Mouse (Mus musculus) olfactory bulb, adult 2 months (tissue): Measurements from ENCODE around the gene Tyw1. TPM values are rescaled to one million over a fixed set of nuclear protein-coding genes. Genes with fewer than 3 reads are reported as not detected.

Experiments
- H3K27ac ChIP-seq: fragments of 200-500 bp; 2 replicates; pipeline ENCODE4 v1.5.1; 2012; ENCODE audit warnings: low read depth, low read length; ENCODE audit not compliant: insufficient read depth
- H3K4me1 ChIP-seq: fragments of 200-500 bp; 2 replicates; pipeline ENCODE4 v1.6.1; 2012; ENCODE audit warnings: low read length; ENCODE audit not compliant: control insufficient read depth, insufficient read depth
- H3K4me3 ChIP-seq: fragments of 200-500 bp; 2 replicates; pipeline ENCODE4 v1.5.1; 2012; ENCODE audit warnings: mild to moderate bottlenecking, low read depth, low read length, moderate library complexity; ENCODE audit not compliant: insufficient read depth
- CTCF ChIP-seq: fragments of 200-500 bp; IDR thresholded peaks from 2 replicates; pipeline ENCODE4 v1.5.1; 2012; ENCODE audit warnings: low read depth, mild to moderate bottlenecking, low read length, moderate library complexity; ENCODE audit not compliant: insufficient read depth
- POLR2A ChIP-seq: fragments of 200-500 bp; IDR thresholded peaks from 2 replicates; pipeline ENCODE4 v1.6.1; 2012; ENCODE audit warnings: mild to moderate bottlenecking, low read depth, low read length, moderate library complexity; ENCODE audit not compliant: insufficient read depth
- WGBS: fragments of 180-500 bp; shearing (Covaris S2); methylation state at CpG from one replicate; pipeline ENCODE4 v1.1.7; 2018; 5-methylcytosine and 5-hydroxymethylcytosine counted together
- polyA plus RNA-seq: library from polyadenylated mRNA; stranded (reverse); fragments of >200 nt; gene quantifications from 2 replicates; pipeline ENCODE4 v1.2.4, GENCODE M21; 2012; ENCODE audit warnings: low replicate concordance; ENCODE audit not compliant: missing spikeins, insufficient read depth, insufficient read length

Tyw1 gene
- polyA plus RNA-seq, 1 experiment = not detected

DNA sequence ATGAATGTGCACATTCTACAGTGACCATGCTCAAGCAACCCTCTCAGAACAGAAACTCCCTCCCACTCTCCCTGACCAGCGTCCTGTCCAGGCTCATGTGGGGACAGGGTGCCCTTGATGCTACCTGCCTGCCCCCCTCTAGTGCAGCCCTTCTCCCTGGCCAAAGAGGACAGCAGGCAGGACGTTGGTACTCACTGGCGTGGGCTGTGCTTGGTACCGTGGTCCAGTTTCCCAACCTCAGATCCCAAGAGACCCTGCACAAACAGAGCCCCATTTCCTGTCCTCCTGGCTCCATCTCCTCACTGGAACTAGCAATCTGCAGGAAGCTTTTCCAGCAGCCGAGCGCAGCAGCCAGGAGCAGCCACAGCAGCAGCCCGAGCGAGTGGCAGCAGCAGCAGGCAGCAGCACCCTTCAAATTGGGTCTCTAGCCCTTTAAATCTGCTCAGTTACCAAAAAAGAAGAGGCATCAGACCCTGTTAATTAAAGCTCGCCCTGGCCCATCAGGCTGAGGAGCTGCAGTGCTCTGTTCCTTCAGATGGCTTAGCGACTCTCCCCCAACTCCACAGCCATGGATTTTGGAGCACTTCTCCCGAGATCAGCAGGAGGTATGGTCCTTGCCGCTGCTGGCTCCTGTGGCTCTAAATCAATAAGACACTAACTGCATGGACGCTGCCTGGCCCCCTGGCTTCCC, 128.9 kb downstream of the Tyw1 start, which contains the start of gene A330070K13Rik:
Gene A330070K13Rik (minus strand): TSS at position 410 of the 691 bp plus-strand sequence.
- H3K4me1 ChIP-seq = peaks cover 10% of the 10 kb centered on the region
- peak within 1 kb of the TSS; percentile 11 for H3K4me3 ChIP-seq
- no peak within 1 kb of the TSS for H3K27ac ChIP-seq
- TF ChIP-seq POLR2A (no peak), CTCF (no peak)
- WGBS = 9% methylated on average over 13 of the region's 13 CpGs

GRCm38 (mm10) chr5:130386418-130386817, 131.0 kb downstream of the Tyw1 start:
- Histone ChIP-seq H3K27ac (no peak overlapping the region), H3K4me1 (peaks cover 10% of the 10 kb centered on the region), H3K4me3 (no peak overlapping the region)
- 74% methylated on average over 7 of the region's 7 CpGs for WGBS
- no peak for TF ChIP-seq CTCF
- no peak for TF ChIP-seq POLR2A

Other genes starting within 250 kb of the Tyw1 start
- not detected in 2 replicates for gene Asl, start 226.4 kb upstream of the Tyw1 start, polyA plus RNA-seq
- not detected in 2 replicates for gene Crcp, start 226.3 kb upstream of the Tyw1 start, polyA plus RNA-seq
- gene Tpst1, start 182.3 kb upstream of the Tyw1 start, polyA plus RNA-seq = not detected in 2 replicates
- gene Kctd7, start 110.8 kb upstream of the Tyw1 start, polyA plus RNA-seq = not detected in 2 replicates
- not detected in 2 replicates for gene Rabgef1, start 83.8 kb upstream of the Tyw1 start, polyA plus RNA-seq
- gene Tmem248, start 38.5 kb upstream of the Tyw1 start, polyA plus RNA-seq = not detected in 2 replicates
- not detected in 2 replicates for gene Sbds, start 89 bp upstream of the Tyw1 start, polyA plus RNA-seq
- gene Caln1, start 113.8 kb downstream of the Tyw1 start, polyA plus RNA-seq = not detected in 2 replicates
- gene A330070K13Rik, start 129.0 kb downstream of the Tyw1 start, polyA plus RNA-seq = not detected in 2 replicates